Mouse (Mus musculus): ENCODE data around the gene Zfp810. TPM values are rescaled to one million over a fixed set of nuclear protein-coding genes. Genes with fewer than 3 reads are reported as not detected.
A peak's percentile ranks its signal among the peaks of the same experiment; 100 is the strongest.
"Not testable (repeated sequence)": the region's sequence is repeated elsewhere in the genome, so short reads cannot be mapped to it uniquely, and the experiment has no call there.

Gene Zfp810
- polyA plus RNA-seq (2012; rRNA removed) = 2.8 and 4.9 TPM in 2 replicates

GRCm38 (mm10) chr9:22307156-22307919, at the start of gene Zfp810:
Gene Zfp810, minus strand, starts transcription at chr9:22307648.
- under 1% methylated on average over 56 of the region's 56 CpGs for WGBS
- peak; percentile 94 for DNase-seq (ENCODE audit: low read depth, low spot score)

- 92% methylated on average over 3 of the region's 3 CpGs for WGBS
- DNase-seq (ENCODE audit: low read depth, low spot score) = no peak
Measured at GRCm38 (mm10) chr9:22355919-22356318, 48.5 kb upstream of the Zfp810 start.

GRCm38 (mm10) chr9:22353901-22354300, 46.5 kb upstream of the Zfp810 start:
- no peak for DNase-seq (ENCODE audit: low read depth, low spot score)
- WGBS = 94% methylated on average over 5 of the region's 5 CpGs

GRCm38 (mm10) chr9:22353465-22353864, 46.0 kb upstream of the Zfp810 start:
- no peak for DNase-seq (ENCODE audit: low read depth, low spot score)
- WGBS = 93% methylated on average over 5 of the region's 5 CpGs

GRCm38 (mm10) chr9:22340331-22340730, 32.9 kb upstream of the Zfp810 start:
- WGBS = 66% methylated on average over 1 of the region's 1 CpGs
- DNase-seq (ENCODE audit: low read depth, low spot score) = no peak

GRCm38 (mm10) chr9:22337217-22337616, 29.8 kb upstream of the Zfp810 start:
- 99% methylated on average over 2 of the region's 2 CpGs for WGBS
- DNase-seq (ENCODE audit: low read depth, low spot score) = no peak

GRCm38 (mm10) chr9:22327475-22328387, 20.3 kb upstream of the Zfp810 start:
- 2% methylated on average over 32 of the region's 32 CpGs for WGBS
- peak; percentile 76 for DNase-seq (ENCODE audit: low read depth, low spot score)

- 13% methylated on average over 9 of the region's 9 CpGs for WGBS
- no peak for DNase-seq (ENCODE audit: low read depth, low spot score)
Measured at GRCm38 (mm10) chr9:22327099-22327474, 19.6 kb upstream of the Zfp810 start.

- 97% methylated on average over 1 of the region's 1 CpGs for WGBS
- DNase-seq (ENCODE audit: low read depth, low spot score) = no peak
Measured at GRCm38 (mm10) chr9:22324579-22324978, 17.1 kb upstream of the Zfp810 start.

- 74% methylated on average over 8 of the region's 8 CpGs for WGBS
- DNase-seq (ENCODE audit: low read depth, low spot score) = no peak
Measured at GRCm38 (mm10) chr9:22322381-22323211, 15.1 kb upstream of the Zfp810 start.

GRCm38 (mm10) chr9:22319109-22319508, 11.7 kb upstream of the Zfp810 start:
- no peak for DNase-seq (ENCODE audit: low read depth, low spot score)
- WGBS = 91% methylated on average over 1 of the region's 1 CpGs

GRCm38 (mm10) chr9:22316047-22316446, 8.6 kb upstream of the Zfp810 start:
- 85% methylated on average over 5 of the region's 5 CpGs for WGBS
- DNase-seq (ENCODE audit: low read depth, low spot score) = not testable (repeated sequence)

- 55% methylated on average over 3 of the region's 3 CpGs for WGBS
- no peak for DNase-seq (ENCODE audit: low read depth, low spot score)
Measured at GRCm38 (mm10) chr9:22314066-22314465, 6.6 kb upstream of the Zfp810 start.

- 70% methylated on average over 5 of the region's 5 CpGs for WGBS
- DNase-seq (ENCODE audit: low read depth, low spot score) = no peak
Measured at GRCm38 (mm10) chr9:22313218-22313617, 5.8 kb upstream of the Zfp810 start.

- DNase-seq (ENCODE audit: low read depth, low spot score) = no peak
- 83% methylated on average over 5 of the region's 5 CpGs for WGBS
Measured at GRCm38 (mm10) chr9:22309651-22310050, 2.2 kb upstream of the Zfp810 start.

GRCm38 (mm10) chr9:22307920-22308262, 443 bp upstream of the Zfp810 start:
- DNase-seq (ENCODE audit: low read depth, low spot score) = not testable (repeated sequence)
- 5% methylated on average over 9 of the region's 9 CpGs for WGBS

- no peak for DNase-seq (ENCODE audit: low read depth, low spot score)
- WGBS = 18% methylated on average over 6 of the region's 6 CpGs
Measured at GRCm38 (mm10) chr9:22306726-22307125, 722 bp downstream of the Zfp810 start.

GRCm38 (mm10) chr9:22302199-22302598, 5.2 kb downstream of the Zfp810 start:
- WGBS = 95% methylated on average over 1 of the region's 1 CpGs
- no peak for DNase-seq (ENCODE audit: low read depth, low spot score)

- DNase-seq (ENCODE audit: low read depth, low spot score) = no peak
- WGBS = over 99% methylated on average over 4 of the region's 4 CpGs
Measured at GRCm38 (mm10) chr9:22278733-22279132, 28.7 kb downstream of the Zfp810 start.

- WGBS = 98% methylated on average over 1 of the region's 1 CpGs
- DNase-seq (ENCODE audit: low read depth, low spot score) = no peak
Measured at GRCm38 (mm10) chr9:22268886-22269285, 38.6 kb downstream of the Zfp810 start.

Measured in large intestine, adult 2 months (tissue).